Mouse (Mus musculus) bone marrow, adult 2 months (tissue): Measurements from ENCODE around the gene Myo15. TPM values are rescaled to one million over a fixed set of nuclear protein-coding genes. Genes with fewer than 3 reads are reported as not detected.
"Not testable (repeated sequence)": the region's sequence is repeated elsewhere in the genome, so short reads cannot be mapped to it uniquely, and the experiment has no call there.

ENCODE experiments used
- H3K27ac ChIP-seq: fragments of 200-500 bp; 2 replicates; pipeline ENCODE4 v1.5.1; 2012; ENCODE audit warnings: low read depth, mild to moderate bottlenecking, control low read depth, inconsistent platforms, low read length; ENCODE audit not compliant: control insufficient read depth, poor library complexity, insufficient read depth
- H3K4me1 ChIP-seq: fragments of 200-500 bp; 2 replicates; pipeline ENCODE4 v1.6.1; 2011; ENCODE audit warnings: low read length; ENCODE audit not compliant: control insufficient read depth, insufficient read depth
- H3K4me3 ChIP-seq: fragments of 200-500 bp; replicated peaks from 2 replicates; pipeline ENCODE3; 2011; ENCODE audit warnings: mild to moderate bottlenecking, low read depth, low read length, control low read depth; ENCODE audit not compliant: control insufficient read depth
- CTCF ChIP-seq: fragments of 200-500 bp; IDR thresholded peaks from 2 replicates; pipeline ENCODE4 v1.5.1; 2011; ENCODE audit warnings: low read length, control low read depth; ENCODE audit not compliant: control insufficient read depth, insufficient read depth
- POLR2A ChIP-seq: fragments of 200-500 bp; IDR thresholded peaks from 2 replicates; pipeline ENCODE4 v1.6.1; 2011; ENCODE audit warnings: low read depth, mild to moderate bottlenecking, control low read depth, low read length, borderline replicate concordance; ENCODE audit not compliant: control insufficient read depth
- WGBS: fragments of 180-500 bp; shearing (Covaris S2); methylation state at CpG from one replicate; pipeline ENCODE4 v1.1.7; 2018; 5-methylcytosine and 5-hydroxymethylcytosine counted together
- polyA plus RNA-seq: library from polyadenylated mRNA; stranded (reverse); fragments of >200 nt; gene quantifications from 2 replicates; pipeline ENCODE4 v1.2.4, GENCODE M21; 2011; ENCODE audit warnings: low replicate concordance; ENCODE audit not compliant: missing spikeins, insufficient read depth, insufficient read length

The Myo15 gene
- polyA plus RNA-seq: 1.1 and 1.4 TPM in 2 replicates

- TF ChIP-seq POLR2A (no peak), CTCF (no peak)
- H3K27ac ChIP-seq: no peak within 1 kb of the TSS
- WGBS: 96% methylated on average over 3 of the region's 3 CpGs
- no peak within 1 kb of the TSS for H3K4me3 ChIP-seq
- no peaks in the 10 kb centered on the region for H3K4me1 ChIP-seq
These were observed at the start of gene Myo15 for GRCm38 (mm10) chr11:60469039-60469438. Myo15 (plus strand) TSS chr11:60469339.

- WGBS: 60% methylated on average over 6 of the region's 6 CpGs
- 0 out of 2 replicates have a peak, but pooled peaks have one; percentile 2 for TF ChIP-seq CTCF
- TF ChIP-seq POLR2A: no peak
- Histone ChIP-seq H3K4me1 (peaks cover 3% of the 10 kb centered on the region), H3K27ac (no peak overlapping the region), H3K4me3 (no peak overlapping the region)
These were observed 47.0 kb upstream of the Myo15 start for GRCm38 (mm10) chr11:60422046-60422668.

- Histone ChIP-seq H3K4me1 (peaks cover 3% of the 10 kb centered on the region), H3K4me3 (no peak overlapping the region), H3K27ac (no peak overlapping the region)
- 75% methylated on average over 1 of the region's 1 CpGs for WGBS
- no peak for TF ChIP-seq POLR2A
- TF ChIP-seq CTCF: no peak
These were observed 46.1 kb upstream of the Myo15 start for GRCm38 (mm10) chr11:60423006-60423405.

GRCm38 (mm10) chr11:60426417-60426816, 42.7 kb upstream of the Myo15 start:
- 76% methylated on average over 1 of the region's 1 CpGs for WGBS
- H3K4me3 ChIP-seq: no peak overlapping the region
- no peaks in the 10 kb centered on the region; the same call in 1 of the 2 replicates for H3K4me1 ChIP-seq
- no peak overlapping the region for H3K27ac ChIP-seq
- no peak for TF ChIP-seq CTCF
- no peak for TF ChIP-seq POLR2A

GRCm38 (mm10) chr11:60427628-60428027, 41.5 kb upstream of the Myo15 start:
- Histone ChIP-seq H3K4me1 (no peaks in the 10 kb centered on the region), H3K4me3 (no peak overlapping the region), H3K27ac (no peak overlapping the region)
- 80% methylated on average over 3 of the region's 3 CpGs for WGBS
- no peak for TF ChIP-seq CTCF
- TF ChIP-seq POLR2A: no peak

GRCm38 (mm10) chr11:60433501-60433900, 35.6 kb upstream of the Myo15 start:
- TF ChIP-seq CTCF: no peak
- TF ChIP-seq POLR2A: no peak
- Histone ChIP-seq H3K4me3 (no peak overlapping the region), H3K4me1 (no peaks in the 10 kb centered on the region; the same call in 1 of the 2 replicates), H3K27ac (no peak overlapping the region)

GRCm38 (mm10) chr11:60435133-60435532, 34.0 kb upstream of the Myo15 start:
- H3K4me3 ChIP-seq: no peak overlapping the region
- no peak overlapping the region for H3K27ac ChIP-seq
- WGBS: 73% methylated on average over 1 of the region's 1 CpGs
- no peak for TF ChIP-seq POLR2A
- TF ChIP-seq CTCF: no peak
- H3K4me1 ChIP-seq: no peaks in the 10 kb centered on the region; the same call in 1 of the 2 replicates

DNA sequence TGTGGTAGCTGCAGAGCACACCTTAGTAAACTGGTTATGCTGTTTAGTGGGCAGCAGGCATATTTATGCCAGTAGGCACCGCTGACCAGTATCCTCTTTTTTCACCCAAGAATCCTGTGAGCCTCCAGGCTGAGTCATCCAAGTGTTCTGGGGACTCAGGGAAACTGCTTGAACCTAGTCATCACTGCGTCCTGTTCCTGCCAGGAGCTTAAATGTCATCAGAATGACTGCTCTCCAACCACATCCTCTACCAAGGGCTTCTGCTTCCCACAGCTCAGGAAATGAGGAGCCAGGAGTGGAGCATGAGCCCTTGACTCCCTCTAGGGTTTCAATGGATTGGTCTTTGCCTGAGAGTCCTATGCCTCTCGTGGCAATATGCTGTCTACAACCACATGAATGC, 32.5 kb upstream of the Myo15 start:
- Histone ChIP-seq H3K27ac (no peak overlapping the region), H3K4me3 (no peak overlapping the region), H3K4me1 (no peaks in the 10 kb centered on the region; the same call in 1 of the 2 replicates)
- 68% methylated on average over 3 of the region's 3 CpGs for WGBS
- no peak for TF ChIP-seq CTCF
- no peak for TF ChIP-seq POLR2A

- WGBS: 78% methylated on average over 1 of the region's 1 CpGs
- not testable (repeated sequence) for H3K4me3 ChIP-seq, H3K27ac ChIP-seq, H3K4me1 ChIP-seq
These were observed 29.5 kb upstream of the Myo15 start for GRCm38 (mm10) chr11:60439621-60440020.
